Mouse (Mus musculus) G1E (cell line): ENCODE results near the gene Cd300a. TPM values are rescaled to one million over a fixed set of nuclear protein-coding genes. Genes with fewer than 3 reads are reported as not detected.

ENCODE experiments used
- ATAC-seq: 2 replicates; pipeline ENCODE4 v1.8.0; 2016; ENCODE audit warnings: mild to moderate bottlenecking; ENCODE audit not compliant: insufficient number of reproducible peaks, poor library complexity, low FRiP score, severe bottlenecking; ENCODE audit errors: extremely low read depth
- DNase-seq: peaks from one replicate; pipeline ENCODE4 v3.0.0; 2012; ENCODE audit warnings: low spot score
- H3K27me3 ChIP-seq: 2 replicates; pipeline ENCODE4 v1.6.1; 2012; ENCODE audit warnings: mild to moderate bottlenecking, low read length, inconsistent platforms; ENCODE audit not compliant: insufficient read depth
- H3K36me3 ChIP-seq: replicated peaks from 2 replicates; pipeline ENCODE3; 2012; ENCODE audit warnings: mild to moderate bottlenecking, inconsistent platforms
- H3K4me1 ChIP-seq: 2 replicates; pipeline ENCODE4 v1.6.1; 2012; ENCODE audit warnings: low read depth, low read length, inconsistent platforms, mixed read lengths; ENCODE audit not compliant: insufficient read depth
- H3K4me3 ChIP-seq: 2 replicates; pipeline ENCODE4 v1.5.1; 2012; ENCODE audit warnings: low read depth, mild to moderate bottlenecking, inconsistent platforms, low read length, moderate library complexity, mixed read lengths
- H3K9me3 ChIP-seq: replicated peaks from 2 replicates; pipeline ENCODE4 v1.6.1; 2012; ENCODE audit warnings: inconsistent platforms
- CTCF ChIP-seq: IDR thresholded peaks from 2 replicates; pipeline ENCODE4 v1.5.1; 2012; ENCODE audit warnings: low read depth, low read length, inconsistent platforms, mixed read lengths
- GATA1 ChIP-seq: IDR thresholded peaks from 2 replicates; pipeline ENCODE4 v1.6.1; 2012; ENCODE audit warnings: borderline replicate concordance, low read length, inconsistent platforms, mixed read lengths
- GATA2 ChIP-seq: IDR thresholded peaks from 2 replicates; pipeline ENCODE4 v1.6.1; 2012; ENCODE audit warnings: low read depth, low read length, inconsistent platforms, borderline replicate concordance
- POLR2AphosphoS5 ChIP-seq: IDR thresholded peaks from 2 replicates; pipeline ENCODE4 v1.6.1; 2012; ENCODE audit warnings: low read depth, low read length, inconsistent platforms; ENCODE audit not compliant: insufficient replicate concordance
- TAL1 ChIP-seq: conservative IDR thresholded peaks from 2 replicates; pipeline ENCODE4 v1.6.1; 2012; ENCODE audit warnings: low read depth, low read length, inconsistent platforms, mixed read lengths
- polyA plus RNA-seq: library from polyadenylated mRNA; stranded (reverse); fragments of >175 nt; gene quantifications from 2 replicates; pipeline ENCODE4 v1.2.3, GENCODE M21; 2012
- total RNA-seq, 2 experiments: library from RNA; stranded (forward) in 1 of 2; stranded (reverse) in 1 of 2; fragments of 200-1000 nt in 1 of 2; fragments of >200 nt in 1 of 2; fragmentation: Nextera tagmentation in 1 of 2; gene quantifications; 2 replicates each; pipeline ENCODE4 v1.2.3; 2014 to 2017

Gene Cd300a
- total and polyA plus RNA-seq, 3 experiments, result 0.11 TPM; not detected in 2

DNA sequence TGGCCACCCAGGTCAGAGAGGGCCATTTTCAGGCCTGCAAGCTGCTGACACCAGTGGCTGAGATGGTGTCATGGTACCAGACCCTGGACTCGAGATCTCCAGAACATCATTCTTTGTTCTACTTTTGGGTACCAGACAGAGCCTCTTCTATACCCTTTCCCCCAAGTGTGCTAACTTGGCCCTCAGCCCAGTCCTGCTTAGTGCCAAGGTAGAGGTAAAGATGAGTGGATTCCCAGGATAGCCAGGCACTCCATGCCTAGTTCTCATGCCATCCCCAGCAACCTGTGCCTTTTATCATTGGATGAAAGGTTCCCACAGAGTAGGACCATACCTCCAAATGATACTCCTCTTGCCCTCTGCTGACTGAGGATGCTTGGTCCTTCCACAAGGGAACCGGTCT is 18.3 kb upstream of the Cd300a start:
- H3K36me3 ChIP-seq, result no peaks in the 10 kb centered on the region
- DNase-seq, result no peak
- H3K4me3 ChIP-seq, result no peak overlapping the region
- TF ChIP-seq POLR2AphosphoS5 (no peak), GATA1 (no peak), CTCF (no peak), GATA2 (no peak), TAL1 (no peak)
- H3K4me1 ChIP-seq, result no peaks in the 10 kb centered on the region
- H3K9me3 ChIP-seq, result peaks cover 83% of the 10 kb centered on the region
- ATAC-seq, result no peak
- no peaks in the 10 kb centered on the region; the same call in 1 of the 2 replicates for H3K27me3 ChIP-seq

DNA sequence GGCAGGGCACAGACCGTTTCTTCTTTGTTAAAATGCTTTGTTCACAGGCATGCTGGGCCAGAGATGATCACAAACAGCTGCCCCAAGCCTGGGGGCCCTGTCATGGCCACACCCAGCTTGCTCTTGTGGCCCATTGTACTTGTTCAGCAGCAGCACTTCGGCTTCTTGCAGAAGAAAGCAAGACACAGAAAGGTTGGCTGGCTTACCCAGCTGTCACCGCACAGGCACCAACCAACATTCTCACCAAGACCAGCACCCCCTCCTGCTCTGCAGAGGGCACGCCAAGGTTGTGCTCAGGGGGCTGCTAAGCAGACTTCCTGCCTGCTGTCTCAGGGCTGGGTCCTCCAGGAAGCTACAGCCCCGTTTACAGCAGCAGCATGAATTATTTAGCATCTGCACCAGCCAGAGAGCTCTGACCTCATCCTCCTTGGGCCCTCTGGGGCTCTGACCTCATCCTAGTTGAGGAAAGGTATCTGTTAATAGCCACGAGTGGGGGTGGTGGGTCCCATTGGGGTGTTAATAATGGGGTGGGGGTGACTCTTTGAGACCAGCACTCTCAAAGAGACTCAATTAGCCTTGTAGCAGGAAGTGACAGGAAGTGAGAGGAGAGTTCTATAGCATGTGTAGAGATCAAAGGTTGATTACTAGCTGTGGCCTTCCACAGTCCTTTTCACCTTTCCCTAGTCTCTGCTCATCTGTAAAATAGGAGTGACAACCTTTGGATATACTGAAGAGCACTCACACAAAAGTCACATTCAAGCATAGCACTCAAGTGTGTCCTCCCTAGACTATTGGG is 16.6 kb upstream of the Cd300a start:
- Histone ChIP-seq H3K4me3 (no peak overlapping the region), H3K9me3 (peaks cover 75% of the 10 kb centered on the region), H3K27me3 (no peaks in the 10 kb centered on the region), H3K36me3 (no peaks in the 10 kb centered on the region), H3K4me1 (no peaks in the 10 kb centered on the region)
- ATAC-seq (no peak), DNase-seq (no peak)
- no peak for TF ChIP-seq CTCF
- no peak for TF ChIP-seq POLR2AphosphoS5
- no peak for TF ChIP-seq GATA1
- TF ChIP-seq TAL1, result no peak
- no peak for TF ChIP-seq GATA2

DNA sequence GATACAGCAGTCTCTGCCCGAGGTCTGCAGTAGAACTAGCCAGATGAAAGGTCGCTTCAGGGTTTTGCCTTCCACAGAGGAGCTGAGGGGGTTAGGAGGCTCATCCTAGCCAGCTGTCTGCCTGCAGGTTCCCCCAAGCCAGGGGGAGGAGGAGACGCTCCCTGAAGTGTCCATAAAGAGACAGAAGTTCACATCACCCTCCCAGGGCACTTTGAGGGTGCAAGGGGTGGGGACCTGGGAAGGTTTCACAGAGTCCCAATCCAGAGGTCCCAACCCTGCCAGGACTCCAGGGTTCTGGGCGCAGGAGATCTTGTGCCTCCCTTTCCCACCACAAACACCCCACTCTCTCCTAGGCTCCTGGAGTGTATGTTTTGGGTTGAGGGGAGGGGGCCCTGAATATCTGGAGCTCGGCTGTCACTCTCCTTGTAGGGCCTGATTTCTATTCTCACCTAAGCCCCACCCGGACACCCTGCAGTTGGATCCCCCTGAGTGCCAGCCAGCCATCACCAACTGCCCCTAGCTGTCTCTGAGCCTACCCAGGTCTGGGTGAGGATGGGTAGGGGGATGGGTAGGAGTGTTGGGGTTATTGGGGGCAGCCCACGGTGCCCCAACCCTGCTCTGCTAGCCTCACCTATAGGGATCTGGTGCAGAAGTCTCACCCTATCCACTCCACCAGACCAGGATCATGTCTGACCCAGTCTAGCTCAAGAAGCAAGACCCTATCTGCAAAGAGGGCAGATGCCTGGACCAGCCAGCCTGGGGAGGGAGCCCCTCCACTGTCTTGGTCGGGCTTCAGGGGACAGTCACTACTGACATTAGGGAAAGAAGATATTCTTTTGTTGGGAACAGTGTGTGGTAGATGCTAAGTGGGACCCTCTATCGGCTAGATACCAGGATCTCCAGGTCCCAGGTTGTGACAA is 15.4 kb upstream of the Cd300a start:
- H3K4me1 ChIP-seq, result no peaks in the 10 kb centered on the region
- peaks cover 62% of the 10 kb centered on the region for H3K9me3 ChIP-seq
- DNase-seq (no peak), ATAC-seq (no peak)
- H3K4me3 ChIP-seq, result no peak overlapping the region
- TF ChIP-seq TAL1 (no peak), CTCF (no peak), GATA1 (no peak), GATA2 (no peak), POLR2AphosphoS5 (no peak)
- H3K36me3 ChIP-seq, result no peaks in the 10 kb centered on the region
- no peaks in the 10 kb centered on the region for H3K27me3 ChIP-seq

DNA sequence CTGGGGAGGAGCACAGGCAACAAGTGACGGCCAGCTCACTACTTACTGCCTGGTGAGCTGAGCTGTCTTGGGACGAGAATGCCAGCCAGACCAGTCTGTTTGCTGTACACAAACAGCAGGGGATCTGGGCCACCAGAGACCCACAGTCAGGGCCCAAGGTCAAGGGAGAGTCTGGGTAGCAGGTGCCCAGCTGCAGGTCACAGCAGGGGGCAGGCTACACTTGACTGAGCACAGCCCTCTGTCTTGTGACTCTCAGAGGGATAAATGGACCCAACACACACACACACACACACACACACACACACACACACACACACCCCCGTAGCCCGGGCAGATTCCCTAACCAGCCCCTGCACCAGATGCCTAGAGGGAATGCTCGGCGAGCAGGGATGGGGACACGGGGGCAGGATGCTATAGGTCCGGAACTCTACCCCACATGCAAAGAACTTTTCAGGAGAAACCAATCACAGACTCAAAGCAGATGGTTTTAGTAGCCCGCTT is 14.5 kb upstream of the Cd300a start:
- DNase-seq (no peak), ATAC-seq (no peak)
- Histone ChIP-seq H3K27me3 (no peaks in the 10 kb centered on the region), H3K9me3 (peaks cover 60% of the 10 kb centered on the region), H3K36me3 (no peaks in the 10 kb centered on the region), H3K4me3 (no peak overlapping the region), H3K4me1 (no peaks in the 10 kb centered on the region)
- TF ChIP-seq TAL1 (no peak), GATA2 (no peak), GATA1 (no peak), POLR2AphosphoS5 (no peak), CTCF (no peak)

DNA sequence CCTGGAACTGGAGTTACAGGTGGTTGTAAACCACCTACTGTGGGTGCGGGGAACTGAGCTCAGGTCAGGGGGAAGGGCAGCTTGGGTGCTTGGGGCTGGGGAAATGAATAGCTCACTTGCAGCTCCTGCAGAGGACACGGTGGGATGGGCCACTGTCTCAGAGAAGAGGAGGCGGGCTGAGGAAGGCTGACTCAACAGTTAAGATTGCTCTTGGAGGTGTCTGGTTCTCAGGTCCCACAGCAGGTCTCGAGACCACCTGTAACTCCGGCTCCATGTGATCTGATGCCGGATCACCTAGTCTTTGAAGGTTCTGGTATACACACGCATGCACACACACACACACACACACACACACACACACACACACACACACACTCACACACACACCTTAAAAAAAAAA is 13.7 kb upstream of the Cd300a start:
- Histone ChIP-seq H3K4me1 (no peaks in the 10 kb centered on the region), H3K36me3 (no peaks in the 10 kb centered on the region), H3K9me3 (peaks cover 55% of the 10 kb centered on the region), H3K27me3 (no peaks in the 10 kb centered on the region), H3K4me3 (no peak overlapping the region)
- ATAC-seq (no peak), DNase-seq (no peak)
- no peak for TF ChIP-seq POLR2AphosphoS5
- no peak for TF ChIP-seq CTCF
- TF ChIP-seq GATA1, result no peak
- TF ChIP-seq TAL1, result no peak
- no peak for TF ChIP-seq GATA2

DNA sequence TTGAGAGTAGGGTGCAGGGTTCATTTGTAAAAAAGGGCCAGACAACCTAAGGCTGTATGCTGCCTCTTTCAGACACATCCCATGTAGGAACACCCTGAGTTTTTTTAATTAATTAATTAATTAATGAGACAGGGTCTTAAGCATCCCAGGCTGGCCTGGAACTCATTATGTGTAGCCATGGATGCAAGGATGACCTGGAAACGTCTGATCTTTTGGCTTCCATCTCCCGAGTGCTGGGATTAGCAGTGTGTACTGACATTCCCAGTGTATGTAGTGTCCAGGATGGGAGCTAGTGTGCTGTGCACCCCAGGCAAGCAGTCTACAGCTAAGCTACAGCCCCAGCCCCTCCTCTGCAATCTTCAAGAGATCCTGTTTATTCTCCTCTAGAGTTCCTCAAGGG is 13.2 kb upstream of the Cd300a start:
- peaks cover 51% of the 10 kb centered on the region for H3K9me3 ChIP-seq
- no peaks in the 10 kb centered on the region for H3K27me3 ChIP-seq
- H3K4me3 ChIP-seq, result no peak overlapping the region
- TF ChIP-seq CTCF (no peak), GATA2 (no peak), GATA1 (no peak), POLR2AphosphoS5 (no peak), TAL1 (no peak)
- no peaks in the 10 kb centered on the region for H3K36me3 ChIP-seq
- DNase-seq (no peak), ATAC-seq (no peak)
- no peaks in the 10 kb centered on the region for H3K4me1 ChIP-seq
